Mouse (Mus musculus) heart, adult 2 months (tissue): ENCODE data around the gene Olfr1437. TPM values are rescaled to one million over a fixed set of nuclear protein-coding genes. Genes with fewer than 3 reads are reported as not detected.
"Not testable (repeated sequence)": the region's sequence is repeated elsewhere in the genome, so short reads cannot be mapped to it uniquely, and the experiment has no call there.

Source experiments
- DNase-seq, 2 experiments: peaks; one replicate each; pipeline ENCODE4 v3.0.0; 2021
- H3K27ac ChIP-seq: fragments of 200-600 bp; 2 replicates; pipeline ENCODE4 v1.8.1; 2022
- H3K27me3 ChIP-seq: fragments of 200-500 bp; 2 replicates; pipeline ENCODE4 v1.6.1; 2012; ENCODE audit warnings: mild to moderate bottlenecking, low read length, inconsistent platforms, mixed read lengths; ENCODE audit not compliant: control insufficient read depth, insufficient read depth
- H3K36me3 ChIP-seq: fragments of 200-500 bp; 2 replicates; pipeline ENCODE4 v1.6.1; 2012; ENCODE audit warnings: low read length, inconsistent platforms; ENCODE audit not compliant: control insufficient read depth, insufficient read depth
- H3K4me1 ChIP-seq: fragments of 200-500 bp; 2 replicates; pipeline ENCODE4 v1.6.1; 2011; ENCODE audit warnings: low read length; ENCODE audit not compliant: control insufficient read depth, insufficient read depth
- H3K4me3 ChIP-seq: fragments of 200-600 bp; 2 replicates; pipeline ENCODE4 v1.8.1; 2022
- H3K79me2 ChIP-seq: fragments of 200-500 bp; replicated peaks from 2 replicates; pipeline ENCODE4 v1.6.1; 2012; ENCODE audit warnings: mild to moderate bottlenecking, inconsistent platforms, low read length, moderate library complexity, mixed read lengths; ENCODE audit not compliant: control insufficient read depth, insufficient read depth
- H3K9ac ChIP-seq: fragments of 200-500 bp; 2 replicates; pipeline ENCODE4 v1.6.1; 2012; ENCODE audit warnings: low read depth, mild to moderate bottlenecking, control low read depth, inconsistent platforms, low read length, mixed read lengths
- CTCF ChIP-seq: fragments of 200-600 bp; IDR thresholded peaks from 2 replicates; pipeline ENCODE4 v1.8.1; 2022; ENCODE audit warnings: antibody characterized with exemption, mild to moderate bottlenecking, moderate library complexity
- EP300 ChIP-seq: fragments of 200-500 bp; IDR thresholded peaks from 2 replicates; pipeline ENCODE4 v1.6.1; 2011; ENCODE audit warnings: low read depth, low read length, control low read depth; ENCODE audit not compliant: insufficient read depth
- POLR2A ChIP-seq: fragments of 200-500 bp; IDR thresholded peaks from 2 replicates; pipeline ENCODE4 v1.6.1; 2011; ENCODE audit warnings: mild to moderate bottlenecking, low read depth, low read length, control low read depth; ENCODE audit not compliant: insufficient read depth
- WGBS: fragments of 180-500 bp; shearing (Covaris S2); methylation state at CpG from one replicate; pipeline ENCODE4 v1.1.7; 2018; 5-methylcytosine and 5-hydroxymethylcytosine counted together
- intact Hi-C: fragments of 180-260 bp; cut with DNase I; formaldehyde crosslinking; loops from one replicate; pipeline ENCODE4 v1.15.1; 2025
- long read RNA-seq: library from polyadenylated mRNA; stranded (forward); transcript quantifications from one replicate; pipeline ENCODE4 v2.0.0, GENCODE M21; 2021
- polyA plus RNA-seq: library from polyadenylated mRNA; depleted of rRNA; stranded (reverse); fragments of >200 nt; gene quantifications from 2 replicates; pipeline ENCODE4 v1.2.3, GENCODE M21; 2012; rRNA removed
- total RNA-seq, 2 experiments: library from RNA; stranded (reverse); gene quantifications; 2 replicates each; pipeline ENCODE4 v1.2.3; 2021

Gene Olfr1437
- total RNA-seq (not detected), polyA plus RNA-seq (not detected in 2 replicates)
- long read RNA-seq: 0 reads

- WGBS: 74% methylated on average over 2 of the region's 2 CpGs
- no peak within 1 kb of the TSS for H3K9ac ChIP-seq
- H3K4me3 ChIP-seq: no peak within 1 kb of the TSS
- intact Hi-C loops: no loop called here
- no peak for DNase-seq
- H3K27ac ChIP-seq: no peak within 1 kb of the TSS
- no peaks in the 10 kb centered on the region for H3K79me2 ChIP-seq
- H3K36me3 ChIP-seq: no peaks in the 10 kb centered on the region
- no peak for TF ChIP-seq POLR2A
- TF ChIP-seq CTCF: no peak
- TF ChIP-seq EP300: no peak
- no peaks in the 10 kb centered on the region for H3K4me1 ChIP-seq
- no peaks in the 10 kb centered on the region for H3K27me3 ChIP-seq
These were observed at the start of gene Olfr1437 for GRCm38 (mm10) chr19:12325001-12325400. Gene Olfr1437, minus strand, starts transcription at chr19:12325101.

GRCm38 (mm10) chr19:12374465-12375025 lies 49.6 kb upstream of the Olfr1437 start:
- DNase-seq: no peak
- TF ChIP-seq POLR2A: no peak
- TF ChIP-seq CTCF: no peak
- no peak for TF ChIP-seq EP300
- H3K4me3 ChIP-seq: no peak overlapping the region
- H3K27me3 ChIP-seq: no peaks in the 10 kb centered on the region
- 57% methylated on average over 2 of the region's 2 CpGs for WGBS
- H3K4me1 ChIP-seq: no peaks in the 10 kb centered on the region
- H3K9ac ChIP-seq: no peak overlapping the region
- no peak overlapping the region for H3K27ac ChIP-seq
- intact Hi-C loops: no loop called here
- no peaks in the 10 kb centered on the region for H3K79me2 ChIP-seq
- H3K36me3 ChIP-seq: no peaks in the 10 kb centered on the region

- H3K27me3 ChIP-seq: no peaks in the 10 kb centered on the region
- intact Hi-C loops: no loop called here
- no peaks in the 10 kb centered on the region for H3K36me3 ChIP-seq
- no peak overlapping the region for H3K27ac ChIP-seq
- no peaks in the 10 kb centered on the region for H3K4me1 ChIP-seq
- no peak overlapping the region for H3K9ac ChIP-seq
- WGBS: 49% methylated on average over 3 of the region's 3 CpGs
- no peaks in the 10 kb centered on the region for H3K79me2 ChIP-seq
- TF ChIP-seq EP300 (no peak), POLR2A (no peak), CTCF (no peak)
- no peak for DNase-seq
- no peak overlapping the region for H3K4me3 ChIP-seq
These were observed 48.1 kb upstream of the Olfr1437 start for GRCm38 (mm10) chr19:12373004-12373403.

GRCm38 (mm10) chr19:12335810-12336209 lies 10.9 kb upstream of the Olfr1437 start, which contains the start of gene Olfr1438-ps1:
Gene Olfr1438-ps1, minus strand, starts transcription at chr19:12335910.
- H3K9ac ChIP-seq: no peak within 1 kb of the TSS
- intact Hi-C loops: no loop called here
- DNase-seq: no peak
- no peaks in the 10 kb centered on the region for H3K36me3 ChIP-seq
- no peak within 1 kb of the TSS for H3K4me3 ChIP-seq
- WGBS: 72% methylated on average over 3 of the region's 3 CpGs
- no peaks in the 10 kb centered on the region for H3K79me2 ChIP-seq
- H3K27ac ChIP-seq: no peak within 1 kb of the TSS
- no peaks in the 10 kb centered on the region for H3K4me1 ChIP-seq
- TF ChIP-seq CTCF: no peak
- TF ChIP-seq EP300: no peak
- TF ChIP-seq POLR2A: no peak
- H3K27me3 ChIP-seq: no peaks in the 10 kb centered on the region

GRCm38 (mm10) chr19:12299030-12299429 lies 25.9 kb downstream of the Olfr1437 start, which contains the start of gene Olfr1436:
Gene Olfr1436, minus strand, starts transcription at chr19:12299130.
- H3K27ac ChIP-seq: not testable (repeated sequence)

GRCm38 (mm10) chr19:12292979-12293378 lies 31.9 kb downstream of the Olfr1437 start:
- Histone ChIP-seq H3K79me2 (no peaks in the 10 kb centered on the region), H3K27me3 (no peaks in the 10 kb centered on the region), H3K4me1 (no peaks in the 10 kb centered on the region), H3K36me3 (no peaks in the 10 kb centered on the region), H3K4me3 (no peak overlapping the region), H3K9ac (no peak overlapping the region), H3K27ac (no peak overlapping the region)
- no peak for DNase-seq
- intact Hi-C loops: no loop called here
- TF ChIP-seq POLR2A: no peak
- TF ChIP-seq CTCF: no peak
- no peak for TF ChIP-seq EP300

More at GRCm38 (mm10) chr19:12299030-12299429, 25.9 kb downstream of the Olfr1437 start, which contains the start of gene Olfr1436:
- intact Hi-C loops, H3K4me1 ChIP-seq, H3K79me2 ChIP-seq, H3K27me3 ChIP-seq, H3K4me3 ChIP-seq, H3K9ac ChIP-seq, H3K36me3 ChIP-seq, DNase-seq: not testable (repeated sequence)
- 55% methylated on average over 1 of the region's 1 CpGs for WGBS
